In the genomic region with DNA sequence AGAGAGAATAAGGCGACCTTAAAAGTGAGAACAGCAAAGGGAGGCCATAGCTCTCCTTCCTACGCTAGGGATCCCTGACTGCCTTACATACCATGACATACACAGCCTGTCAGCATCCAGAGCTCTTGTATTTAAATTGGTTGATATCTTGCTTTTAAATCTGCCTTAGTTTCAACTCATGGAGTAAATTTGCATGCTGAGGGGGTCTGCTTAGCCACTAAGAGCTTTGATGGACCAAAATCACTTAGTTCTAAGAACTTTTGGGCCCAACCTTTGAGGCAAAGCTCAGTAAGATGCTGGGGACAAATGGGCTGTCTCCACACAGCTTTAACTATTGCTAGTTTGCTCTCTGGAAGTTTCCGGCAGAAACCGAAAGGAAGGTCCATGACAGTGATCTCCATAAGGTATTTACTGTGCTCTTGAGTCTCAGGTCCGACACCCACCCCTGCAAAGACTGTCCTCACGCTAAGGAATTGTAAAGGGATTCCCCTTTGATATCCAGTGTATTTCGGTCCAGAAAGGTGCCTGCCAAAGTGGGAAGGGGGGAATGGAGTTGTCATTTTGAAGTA, we compare ENCODE assay signal across 9 mouse cellular contexts. TPM values are rescaled to one million over a fixed set of nuclear protein-coding genes. Genes with fewer than 3 reads are reported as not detected.
DNase-seq lines count a peak whose midpoint lies in the region; ATAC-seq and TF ChIP-seq lines count a peak whose summit lies in the region.
"Had no signal": no experiment of that assay in that cellular context is flagged by ENCODE, and none has a peak within 500 bp of the region (broad histone marks: within the 10 kb centered on the region; RNA-seq: fewer than 3 reads in every experiment).

No protein-coding gene starts in this region.

- H3K4me2 ChIP-seq in heart, embryonic 13.5 days: peak overlapping the region; percentile 78
- H3K4me2 ChIP-seq in hindbrain, embryonic 15.5 days: peak overlapping the region; percentile 51
- H3K4me2 ChIP-seq in midbrain, postnatal 0 days (ENCODE audit: low read depth, low read length, poor library complexity, severe bottlenecking): peak overlapping the region; percentile 42; the same call in 1 of the 2 replicates

- H3K36me3 ChIP-seq in heart, embryonic 13.5 days: no peaks in the 10 kb centered on the region
- no peaks in the 10 kb centered on the region for H3K36me3 ChIP-seq in hindbrain, embryonic 15.5 days
- no peaks in the 10 kb centered on the region for H3K36me3 ChIP-seq in midbrain, postnatal 0 days (ENCODE audit: insufficient read depth, low read length)

- no peak for DNase-seq in heart, postnatal 36 days
- DNase-seq in midbrain, postnatal 0 days (ENCODE audit: low spot score): no peak
- DNase-seq in frontal cortex, postnatal 14 days (ENCODE audit: low spot score in 2 of 2): no peak
- DNase-seq in lung, postnatal 14 days: no peak

- no peaks in the 10 kb centered on the region for H3K9me3 ChIP-seq in heart, embryonic 13.5 days
- no peaks in the 10 kb centered on the region for H3K9me3 ChIP-seq in hindbrain, embryonic 15.5 days
- H3K9me3 ChIP-seq in midbrain, postnatal 0 days (ENCODE audit: low read length): no peaks in the 10 kb centered on the region

- ATAC-seq in heart, embryonic 13.5 days (ENCODE audit: extremely low read depth, insufficient number of reproducible peaks, low FRiP score, low TSS enrichment): no peak
- no peak for ATAC-seq in hindbrain, embryonic 15.5 days (ENCODE audit: low FRiP score, low read depth)
- no peak for ATAC-seq in midbrain, postnatal 0 days (ENCODE audit: low FRiP score)
- ATAC-seq in inflammation-experienced regulatory T-cells, adult 6 months: no peak

- TF ChIP-seq CTCF in bone marrow, adult 2 months (IDR thresholded peaks at IDR 0.05; ENCODE audit: control insufficient read depth, insufficient read depth, low read length): no peak
- no peak for TF ChIP-seq CTCF in midbrain, postnatal 0 days (IDR thresholded peaks at IDR 0.05)

- intact Hi-C loops in heart, postnatal 36 days (cut with DNase I): loop anchor here (2.0 kb wide), 1 partner anchor 17 kb away; a partner anchor contains a TSS

- H3K9ac ChIP-seq in heart, embryonic 13.5 days: peak overlapping the region; percentile 89
- 0 out of 2 replicates have a peak overlapping the region, but pooled peaks have one; percentile 19 for H3K9ac ChIP-seq in hindbrain, embryonic 15.5 days
- H3K9ac ChIP-seq in midbrain, postnatal 0 days (replicated peaks; ENCODE audit: low read length, poor library complexity, severe bottlenecking): no peak overlapping the region

- H3K27me3 ChIP-seq in heart, embryonic 13.5 days (replicated peaks): no peaks in the 10 kb centered on the region
- no peaks in the 10 kb centered on the region for H3K27me3 ChIP-seq in hindbrain, embryonic 15.5 days
- H3K27me3 ChIP-seq in midbrain, postnatal 0 days (ENCODE audit: insufficient read depth, low read length): no peaks in the 10 kb centered on the region

- H3K27ac ChIP-seq in heart, embryonic 13.5 days (replicated peaks): peak overlapping the region; percentile 80
- peak overlapping the region; percentile 97 for H3K27ac ChIP-seq in bone marrow, adult 2 months (ENCODE audit: control insufficient read depth, insufficient read depth, low read depth, low read length, poor library complexity)
- no peak overlapping the region for H3K27ac ChIP-seq in hindbrain, embryonic 15.5 days (replicated peaks)
- H3K27ac ChIP-seq in midbrain, postnatal 0 days (ENCODE audit: low read depth, low read length): no peak overlapping the region

- WGBS in heart, embryonic 13.5 days: 27% methylated on average over 7 of the region's 7 CpGs
- WGBS in bone marrow, adult 2 months: 47% methylated on average over 7 of the region's 7 CpGs
- WGBS in hindbrain, embryonic 15.5 days: 31% methylated on average over 7 of the region's 7 CpGs
- 25% methylated on average over 7 of the region's 7 CpGs for WGBS in midbrain, postnatal 0 days

- no peak for TF ChIP-seq POLR2A in bone marrow, adult 2 months (IDR thresholded peaks at IDR 0.05; ENCODE audit: borderline replicate concordance, control insufficient read depth, low read depth, low read length)

- H3K4me1 ChIP-seq in heart, embryonic 13.5 days: peaks cover 25% of the 10 kb centered on the region
- H3K4me1 ChIP-seq in bone marrow, adult 2 months (ENCODE audit: control insufficient read depth, insufficient read depth, low read length): no peaks in the 10 kb centered on the region; the same call in none of the 2 replicates
- peaks cover 22% of the 10 kb centered on the region for H3K4me1 ChIP-seq in hindbrain, embryonic 15.5 days (replicated peaks)
- H3K4me1 ChIP-seq in midbrain, postnatal 0 days (ENCODE audit: insufficient read depth, low read length): no peaks in the 10 kb centered on the region

- H3K4me3 ChIP-seq in heart, embryonic 13.5 days: peak overlapping the region; percentile 61
- peak overlapping the region; percentile 60 for H3K4me3 ChIP-seq in bone marrow, adult 2 months (replicated peaks; ENCODE audit: control insufficient read depth, low read depth, low read length)
- H3K4me3 ChIP-seq in hindbrain, embryonic 15.5 days: peak overlapping the region; percentile 26
- peak overlapping the region; percentile 23; the same call in 1 of the 2 replicates for H3K4me3 ChIP-seq in midbrain, postnatal 0 days (ENCODE audit: low read depth, low read length)

RNA-seq across cellular contexts. Expression of a gene that starts 1.5 kb away (rescaled TPM):
- polyA plus RNA-seq in heart, embryonic 13.5 days (2015; fragmentation: Nextera tagmentation; extraction: Ambion mirVana): 3.0 and 4.3 TPM in 2 replicates
- 10 to 100 TPM in 1 of 2 experiments, 1 to 10 TPM in 1; 8.9 to 10.6 TPM for total RNA-seq in heart, postnatal 36 days (2021)
- polyA plus RNA-seq in bone marrow, adult 2 months (2011; ENCODE audit: insufficient read depth, insufficient read length, low replicate concordance, missing spikeins): 50.6 and 79.9 TPM in 2 replicates
- polyA plus RNA-seq in hindbrain, embryonic 15.5 days (2015; fragmentation: Nextera tagmentation; extraction: Ambion mirVana): 1.2 and 1.7 TPM in 2 replicates
- 67.5 and 182 TPM in 2 replicates for total RNA-seq in midbrain, postnatal 0 days (2014; rRNA removed)
- 0.56 and 0.68 TPM in 2 replicates for polyA plus RNA-seq in midbrain, postnatal 0 days (2015; fragmentation: Nextera tagmentation; extraction: Ambion mirVana)
- 1 to 10 TPM in 1 of 3 experiments, not detected in 2; 1.5 TPM for polyA plus RNA-seq in inflammation-experienced regulatory T-cells, adult 6 months (2017; shearing (Covaris generic))

RNA-seq across cellular contexts. Expression of a gene that starts 2.7 kb away (rescaled TPM):
- 34.7 and 49.3 TPM in 2 replicates for polyA plus RNA-seq in heart, embryonic 13.5 days (2015; fragmentation: Nextera tagmentation; extraction: Ambion mirVana)
- 100 to 1,000 TPM; 243 to 253 TPM for total RNA-seq in heart, postnatal 36 days (2021)
- polyA plus RNA-seq in bone marrow, adult 2 months (2011; ENCODE audit: insufficient read depth, insufficient read length, low replicate concordance, missing spikeins): 80.4 and 139 TPM in 2 replicates
- 28.7 and 39.4 TPM in 2 replicates for polyA plus RNA-seq in hindbrain, embryonic 15.5 days (2015; fragmentation: Nextera tagmentation; extraction: Ambion mirVana)
- 914 and 1,403 TPM in 2 replicates for total RNA-seq in midbrain, postnatal 0 days (2014; rRNA removed)
- 41.9 and 45.6 TPM in 2 replicates for polyA plus RNA-seq in midbrain, postnatal 0 days (2015; fragmentation: Nextera tagmentation; extraction: Ambion mirVana)
- 100 to 1,000 TPM in 1 of 3 experiments, 10 to 100 TPM in 2; 36.1 to 104 (median 53.6) TPM for polyA plus RNA-seq in inflammation-experienced regulatory T-cells, adult 6 months (2017; shearing (Covaris generic))

RNA-seq across cellular contexts. Expression of a gene that starts 7.9 kb away (rescaled TPM):
- polyA plus RNA-seq in heart, embryonic 13.5 days (2015; fragmentation: Nextera tagmentation; extraction: Ambion mirVana): 10.6 and 16.1 TPM in 2 replicates
- total RNA-seq in heart, postnatal 36 days (2021): 10 to 100 TPM in 1 of 2 experiments, 1 to 10 TPM in 1; 6.4 to 16.6 TPM
- 4.5 TPM in 1 of 2 replicates, not detected in the other for polyA plus RNA-seq in bone marrow, adult 2 months (2011; ENCODE audit: insufficient read depth, insufficient read length, low replicate concordance, missing spikeins)
- 17.3 and 22.4 TPM in 2 replicates for polyA plus RNA-seq in hindbrain, embryonic 15.5 days (2015; fragmentation: Nextera tagmentation; extraction: Ambion mirVana)
- 786 and 1,113 TPM in 2 replicates for total RNA-seq in midbrain, postnatal 0 days (2014; rRNA removed)
- polyA plus RNA-seq in midbrain, postnatal 0 days (2015; fragmentation: Nextera tagmentation; extraction: Ambion mirVana): 18.8 and 19.5 TPM in 2 replicates
- polyA plus RNA-seq in inflammation-experienced regulatory T-cells, adult 6 months (2017; shearing (Covaris generic)): 10 to 100 TPM in 2 of 3 experiments, 1 to 10 TPM in 1; 9.6 to 22.0 (median 11.1) TPM

RNA-seq across cellular contexts. Expression of a gene that starts 9.1 kb away (rescaled TPM):
- polyA plus RNA-seq in heart, embryonic 13.5 days (2015; fragmentation: Nextera tagmentation; extraction: Ambion mirVana): 0.24 and 0.46 TPM in 2 replicates
- not detected for total RNA-seq in heart, postnatal 36 days (2021)
- polyA plus RNA-seq in bone marrow, adult 2 months (2011; ENCODE audit: insufficient read depth, insufficient read length, low replicate concordance, missing spikeins): not detected in 2 replicates
- 0.27 TPM in 1 of 2 replicates, not detected in the other for polyA plus RNA-seq in hindbrain, embryonic 15.5 days (2015; fragmentation: Nextera tagmentation; extraction: Ambion mirVana)
- 2.8 TPM in 1 of 2 replicates, not detected in the other for total RNA-seq in midbrain, postnatal 0 days (2014; rRNA removed)
- polyA plus RNA-seq in midbrain, postnatal 0 days (2015; fragmentation: Nextera tagmentation; extraction: Ambion mirVana): 0.11 and 0.32 TPM in 2 replicates
- polyA plus RNA-seq in inflammation-experienced regulatory T-cells, adult 6 months (2017; shearing (Covaris generic)): not detected
- total RNA-seq: neutrophil, adult 5-6 weeks had no signal

RNA-seq across cellular contexts. Expression of a gene that starts 16.5 kb away (rescaled TPM):
- polyA plus RNA-seq in heart, embryonic 13.5 days (2015; fragmentation: Nextera tagmentation; extraction: Ambion mirVana): 3.6 and 5.0 TPM in 2 replicates
- 10 to 100 TPM in 1 of 2 experiments, 1 to 10 TPM in 1; 8.3 to 10.5 TPM for total RNA-seq in heart, postnatal 36 days (2021)
- 8.6 and 9.4 TPM in 2 replicates for polyA plus RNA-seq in bone marrow, adult 2 months (2011; ENCODE audit: insufficient read depth, insufficient read length, low replicate concordance, missing spikeins)
- 4.6 and 4.7 TPM in 2 replicates for polyA plus RNA-seq in hindbrain, embryonic 15.5 days (2015; fragmentation: Nextera tagmentation; extraction: Ambion mirVana)
- total RNA-seq in midbrain, postnatal 0 days (2014; rRNA removed): 8.7 and 12.7 TPM in 2 replicates
- 2.8 and 2.9 TPM in 2 replicates for polyA plus RNA-seq in midbrain, postnatal 0 days (2015; fragmentation: Nextera tagmentation; extraction: Ambion mirVana)
- polyA plus RNA-seq in inflammation-experienced regulatory T-cells, adult 6 months (2017; shearing (Covaris generic)): 1 to 10 TPM in 2 of 3 experiments, under 1 TPM in 1; 0.38 to 2.2 (median 2.0) TPM

Comparison
In these comparisons a context has a peak if more than half of its experiments do, and no peak if none do; other contexts are left out.
1. H3K27ac ChIP-seq: peak in heart, embryonic 13.5 days (single experiment) and bone marrow, adult 2 months (single experiment); none in hindbrain, embryonic 15.5 days (single experiment) and midbrain, postnatal 0 days (single experiment).
2. Peak in every context shown above with its lines, with median percentiles within 50 percentile points of each other: H3K4me2 ChIP-seq and H3K4me3 ChIP-seq.